Mouse (Mus musculus) inflammation-experienced regulatory T-cells, adult 6 months (primary cell): ENCODE results near the gene Phospho2. TPM values are rescaled to one million over a fixed set of nuclear protein-coding genes. Genes with fewer than 3 reads are reported as not detected.

ENCODE experiments used
- ATAC-seq: one replicate; pipeline ENCODE4 v1.8.0; 2017
- polyA plus RNA-seq, 3 experiments: library from polyadenylated mRNA; unstranded; fragments of 100-300 nt; shearing (Covaris generic); gene quantifications; one replicate each; pipeline ENCODE4 v1.2.1; 2017

Gene Phospho2
- polyA plus RNA-seq, 3 experiments from 2014 or later, result 42.9 to 51.1 (median 50.9) TPM

DNA sequence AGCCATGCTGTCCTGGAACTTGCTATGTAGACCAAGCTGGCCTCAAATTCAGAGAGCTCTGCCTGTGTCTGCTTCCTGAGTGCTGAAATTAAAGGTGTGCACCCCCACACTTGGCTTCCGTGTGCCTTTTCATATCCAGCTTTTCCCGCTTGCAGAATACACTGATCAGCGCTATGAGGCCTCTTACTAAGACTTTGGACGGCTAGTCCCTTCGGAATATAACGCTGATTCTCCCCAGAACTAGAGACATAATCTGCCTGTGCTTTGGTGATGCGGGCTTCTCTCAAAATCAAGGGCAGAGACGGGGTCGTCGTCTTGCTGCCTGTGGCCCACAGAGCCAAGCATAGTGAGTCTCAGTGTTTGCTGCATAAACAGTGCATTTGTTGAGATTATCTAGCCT is 36.5 kb downstream of the Phospho2 start:
- no peak for ATAC-seq

DNA sequence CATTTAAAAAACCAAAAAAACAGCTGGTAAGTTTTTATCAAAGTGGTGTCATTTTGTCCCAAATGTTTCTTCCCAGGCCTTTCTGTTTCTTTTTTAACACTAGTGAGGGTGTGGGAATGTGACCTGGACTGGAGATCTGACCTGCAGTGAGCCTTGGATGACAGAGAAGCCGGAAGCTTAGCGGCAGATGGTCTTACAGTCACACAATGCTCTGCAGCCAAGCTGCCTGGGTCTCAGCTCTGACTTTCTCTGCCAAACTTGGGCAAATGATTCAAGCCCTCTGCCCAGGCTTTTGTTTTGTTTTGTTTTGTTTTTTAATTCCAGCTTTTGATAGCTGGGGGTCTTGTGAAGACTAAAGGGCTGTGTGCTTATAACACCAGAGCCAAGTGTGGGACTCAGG is 37.0 kb downstream of the Phospho2 start:
- no peak for ATAC-seq

DNA sequence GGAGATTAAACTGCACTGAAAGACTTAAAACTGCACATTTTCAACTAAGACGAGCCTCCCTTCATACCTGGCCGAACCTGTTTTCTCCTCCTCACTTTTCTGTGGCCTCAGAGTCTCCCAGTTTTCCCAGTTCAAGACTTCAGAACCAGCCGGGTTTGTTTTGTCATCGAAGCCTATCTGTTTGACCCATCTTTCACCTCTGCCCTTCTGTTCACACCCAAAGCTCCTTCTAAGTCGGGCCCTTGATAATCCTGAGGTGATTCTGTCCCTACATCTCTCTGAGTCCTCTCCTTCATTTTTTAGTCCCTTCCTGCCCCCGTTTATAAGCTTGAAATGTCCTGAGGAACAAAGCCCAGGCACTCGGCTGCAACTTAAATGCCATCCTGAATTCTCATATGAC is 38.6 kb downstream of the Phospho2 start:
- no peak for ATAC-seq

DNA sequence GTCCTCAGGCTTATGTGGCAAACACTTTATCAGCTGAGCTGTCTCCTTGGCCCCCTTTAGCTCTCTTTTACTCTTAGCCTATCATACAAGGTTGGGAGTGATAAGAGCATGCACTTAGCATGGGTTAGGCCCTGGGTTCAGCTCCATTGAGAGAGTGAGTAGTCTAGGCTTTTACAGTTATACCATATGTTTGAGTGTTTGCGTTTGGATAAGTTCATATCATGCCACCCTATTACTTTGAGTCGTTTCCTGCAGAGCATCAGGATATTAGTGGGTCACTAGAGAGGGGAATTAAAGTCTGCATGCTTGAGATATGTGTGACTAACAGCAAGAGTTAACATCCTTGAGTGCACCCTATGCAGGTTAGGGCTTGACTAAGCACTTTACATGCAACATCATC is 40.3 kb downstream of the Phospho2 start:
- ATAC-seq, result no peak

DNA sequence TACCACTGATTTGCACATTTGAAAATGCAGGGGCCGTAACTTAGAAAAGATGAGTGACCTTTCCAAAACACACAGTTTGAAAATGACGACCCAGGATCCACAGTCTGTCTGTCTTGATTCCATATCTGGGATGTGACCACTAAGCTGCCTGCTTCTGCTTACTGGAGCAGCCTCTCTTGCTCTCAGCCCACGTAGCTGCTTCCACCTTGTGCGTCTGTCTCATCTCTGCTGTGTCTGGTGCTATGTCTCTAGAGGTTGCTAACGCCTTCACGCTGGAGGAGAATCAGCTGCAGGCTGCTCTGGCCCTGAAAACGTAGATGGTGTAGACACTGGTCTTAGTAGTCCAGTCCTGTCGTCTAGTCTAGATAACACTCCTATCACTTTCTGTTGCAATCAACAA is 40.7 kb downstream of the Phospho2 start:
- ATAC-seq, result no peak

DNA sequence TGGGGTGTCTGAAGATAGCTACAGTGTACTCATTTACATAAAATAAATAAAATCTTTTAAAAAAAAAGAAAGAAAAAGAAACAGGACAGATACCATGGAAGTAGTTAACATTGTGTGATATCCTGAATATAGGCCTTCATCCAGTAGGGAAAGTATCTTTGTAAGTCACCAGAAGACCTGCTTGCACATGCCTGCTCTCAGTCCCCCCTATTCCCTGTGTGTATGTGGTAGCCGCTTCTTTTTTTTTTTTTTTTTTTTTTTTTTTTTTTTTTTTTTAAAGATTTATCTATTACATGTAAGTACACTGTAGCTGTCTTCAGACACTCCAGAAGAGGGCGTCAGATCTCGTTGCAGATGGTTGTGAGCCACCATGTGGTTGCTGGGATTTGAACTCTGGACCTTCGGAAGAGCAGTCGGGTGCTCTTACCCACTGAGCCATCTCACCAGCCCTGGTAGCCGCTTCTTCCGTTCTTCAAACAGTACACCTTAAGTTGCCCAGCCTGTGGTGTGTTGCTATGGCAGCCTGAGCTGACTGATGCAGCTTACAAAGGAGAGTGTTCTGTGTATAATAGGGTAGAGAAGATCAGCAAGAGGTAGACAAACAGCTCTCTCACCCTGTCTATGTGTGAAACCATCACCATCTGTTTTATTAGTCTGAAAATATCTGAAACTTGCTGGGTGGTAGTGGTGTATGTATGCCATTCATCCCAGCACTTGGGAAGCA is 48.0 kb downstream of the Phospho2 start:
- ATAC-seq, result no peak

DNA sequence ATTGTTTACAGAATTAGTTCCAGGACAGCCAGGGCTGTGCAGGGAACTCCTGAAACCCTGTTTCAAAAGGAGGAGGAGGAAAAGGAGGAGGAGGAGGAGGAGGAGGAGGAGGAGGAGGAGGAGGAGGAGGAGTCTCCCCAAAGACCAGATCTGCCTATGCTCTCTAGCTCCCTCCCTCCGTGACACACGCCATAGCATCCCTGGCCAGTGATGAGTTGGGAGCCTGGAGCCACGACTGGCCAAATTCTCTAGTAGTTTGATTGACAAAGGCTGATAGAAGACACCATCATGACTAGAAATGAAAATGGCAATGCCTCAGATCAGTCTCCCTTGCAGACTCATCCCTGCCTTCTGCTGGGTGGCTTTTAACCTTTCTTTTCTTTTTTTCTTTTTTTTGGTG is 48.6 kb downstream of the Phospho2 start:
- ATAC-seq, result no peak

DNA sequence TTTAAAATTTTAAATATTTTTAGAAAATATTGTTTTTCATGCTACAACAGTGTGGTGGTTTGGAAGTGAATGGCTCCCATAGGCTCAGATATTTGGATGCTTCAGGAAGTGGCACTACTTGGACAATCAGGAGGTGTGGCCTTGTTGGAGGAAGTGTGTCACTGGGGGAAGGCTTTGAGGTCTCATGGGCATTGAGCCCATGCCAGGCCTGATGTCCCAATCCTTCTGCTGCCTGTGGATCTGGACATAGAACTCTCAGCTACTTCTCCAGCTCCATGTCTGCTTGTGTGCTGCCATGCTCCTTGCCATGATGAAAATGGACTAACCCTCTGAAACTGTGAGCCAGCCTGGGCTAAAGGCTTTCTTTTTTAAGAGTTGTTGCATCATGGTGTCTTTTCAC is 49.3 kb downstream of the Phospho2 start:
- ATAC-seq, result no peak

DNA sequence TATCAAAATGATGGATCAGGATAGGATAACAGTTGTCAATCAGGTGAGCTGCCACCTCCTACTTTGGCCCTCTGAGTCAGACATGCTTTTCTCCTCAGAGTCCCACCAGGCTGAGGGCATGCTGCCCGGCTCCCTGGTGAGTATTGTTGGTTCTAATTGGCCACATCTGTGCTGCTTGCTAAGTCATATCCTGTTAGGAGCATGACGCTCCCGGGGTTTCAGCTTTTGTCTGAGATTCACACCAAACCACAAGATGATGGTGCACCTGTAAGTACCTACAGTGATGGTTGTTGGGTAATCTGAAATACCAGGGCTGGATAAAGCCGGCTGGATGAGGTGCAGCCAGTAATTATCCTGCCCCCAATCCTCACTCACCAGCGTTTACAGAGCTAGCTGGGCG is 50.8 kb downstream of the Phospho2 start:
- no peak for ATAC-seq

DNA sequence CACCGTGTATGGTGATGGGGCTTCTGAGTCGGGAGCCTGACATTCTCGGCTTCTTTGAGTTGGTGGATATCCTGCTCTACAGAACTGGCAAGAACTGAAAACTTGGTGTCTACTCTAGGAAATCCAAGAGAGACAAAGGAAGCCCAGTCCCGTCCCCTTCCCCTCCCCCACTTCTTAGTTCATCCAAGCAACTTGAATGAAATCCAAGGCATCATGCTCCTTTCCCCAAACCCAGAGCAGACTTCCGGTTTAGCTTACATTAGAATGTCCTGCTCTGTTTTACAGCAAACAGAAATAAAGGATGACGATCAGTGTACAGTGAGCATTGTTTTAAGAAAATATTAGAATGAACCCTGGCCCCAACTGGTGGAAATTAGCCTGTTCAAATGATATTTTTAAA is 59.8 kb downstream of the Phospho2 start:
- no peak for ATAC-seq

Other genes with a start within 250 kb of the Phospho2 start
- not detected for gene Lrp2, start 203.6 kb upstream of the Phospho2 start, polyA plus RNA-seq
- gene Bbs5, start 142.5 kb upstream of the Phospho2 start, polyA plus RNA-seq, result under 1 TPM in 1 of 3 experiments, not detected in 2; 0.52 TPM
- not detected for gene Klhl41, start 119.5 kb upstream of the Phospho2 start, polyA plus RNA-seq
- 10 to 100 TPM in 2 of 3 experiments, 1 to 10 TPM in 1; 9.4 to 11.3 (median 11.1) TPM for gene Fastkd1, start 76.1 kb upstream of the Phospho2 start, polyA plus RNA-seq
- gene Ppig, start 67.1 kb upstream of the Phospho2 start, polyA plus RNA-seq, result 100 to 1,000 TPM; 199 to 210 (median 207) TPM
- gene Ccdc173, start within 50 bp of the Phospho2 start, polyA plus RNA-seq, result 1 to 10 TPM; 3.8 to 4.6 (median 4.3) TPM
- 1 to 10 TPM in 1 of 3 experiments, under 1 TPM in 1, not detected in 1; 0.12 to 1.1 TPM for gene Klhl23, start 32.3 kb downstream of the Phospho2 start, polyA plus RNA-seq
- gene Ssb, start 71.9 kb downstream of the Phospho2 start, polyA plus RNA-seq, result 100 to 1,000 TPM; 304 to 401 (median 325) TPM
- 10 to 100 TPM; 63.9 to 71.4 (median 69.6) TPM for gene Mettl5, start 96.0 kb downstream of the Phospho2 start, polyA plus RNA-seq
- gene Ubr3, start 107.6 kb downstream of the Phospho2 start, polyA plus RNA-seq, result 10 to 100 TPM; 13.4 to 19.8 (median 13.7) TPM
- 10 to 100 TPM in 2 of 3 experiments, 1 to 10 TPM in 1; 7.0 to 13.4 (median 13.0) TPM for gene Myo3b, start 249.5 kb downstream of the Phospho2 start, polyA plus RNA-seq